Mouse (Mus musculus) forebrain, postnatal 0 days (tissue): ENCODE data around the gene H1fnt. TPM values are rescaled to one million over a fixed set of nuclear protein-coding genes. Genes with fewer than 3 reads are reported as not detected.

Experiments
- ATAC-seq: fragments of 200-750 bp; cut with Nextera tagmentation; 2 replicates; pipeline ENCODE4 v1.8.0; 2017; ENCODE audit warnings: mild to moderate bottlenecking, moderate library complexity
- DNase-seq: peaks from one replicate; pipeline ENCODE4 v3.0.0-alpha.2; 2015
- H3K27ac ChIP-seq: fragments of 300-500 bp; sonication (generic); 2 replicates; pipeline ENCODE4 v1.5.1; 2014; ENCODE audit warnings: low read depth, mild to moderate bottlenecking, antibody characterized with exemption, low read length, moderate library complexity, mixed read lengths
- H3K27me3 ChIP-seq: fragments of 300-500 bp; sonication (generic); 2 replicates; pipeline ENCODE4 v1.6.1; 2014; ENCODE audit warnings: mild to moderate bottlenecking, low read length, mixed read lengths; ENCODE audit not compliant: insufficient read depth
- H3K36me3 ChIP-seq: fragments of 300-500 bp; sonication (generic); 2 replicates; pipeline ENCODE4 v1.6.1; 2014; ENCODE audit warnings: mild to moderate bottlenecking, moderate library complexity; ENCODE audit not compliant: insufficient read depth
- H3K4me1 ChIP-seq: fragments of 300-500 bp; sonication (generic); 2 replicates; pipeline ENCODE4 v1.6.1; 2014; ENCODE audit warnings: antibody characterized with exemption; ENCODE audit not compliant: insufficient read depth
- H3K4me2 ChIP-seq: fragments of 300-500 bp; sonication (generic); 2 replicates; pipeline ENCODE4 v1.6.1; 2014; ENCODE audit warnings: low read depth, mild to moderate bottlenecking, moderate library complexity
- H3K4me3 ChIP-seq: fragments of 300-500 bp; sonication (generic); 2 replicates; pipeline ENCODE4 v1.5.1; 2014; ENCODE audit warnings: low read depth, low read length, mixed read lengths
- H3K9ac ChIP-seq: fragments of 300-500 bp; sonication (generic); 2 replicates; pipeline ENCODE4 v1.6.1; 2014; ENCODE audit warnings: mild to moderate bottlenecking
- H3K9me3 ChIP-seq: fragments of 300-500 bp; sonication (generic); 2 replicates; pipeline ENCODE4 v1.6.1; 2016; ENCODE audit warnings: low read length
- CTCF ChIP-seq: sonication (generic); IDR thresholded peaks from 2 replicates; pipeline ENCODE4 v1.5.1; 2016; ENCODE audit warnings: antibody characterized with exemption, control low read depth, low read depth
- WGBS: fragments of 180-500 bp; shearing (Covaris S2); extraction: QIAGEN DNeasy Blood & Tissue Kit; methylation state at CpG from one replicate; pipeline ENCODE4 v1.1.7; 2014; 5-methylcytosine and 5-hydroxymethylcytosine counted together
- polyA plus RNA-seq: library from polyadenylated mRNA; unstranded; fragments of >200 nt; fragmentation: Nextera tagmentation; extraction: Ambion mirVana; gene quantifications from 2 replicates; pipeline ENCODE4 v1.2.1, GENCODE M21; 2015
- total RNA-seq: library from RNA; depleted of rRNA; stranded (reverse); fragments of >200 nt; gene quantifications from 2 replicates; pipeline ENCODE4 v1.2.3, GENCODE M21; 2014; rRNA removed

H1fnt gene
- total and polyA plus RNA-seq, 2 experiments from 2014 or later = not detected

DNA sequence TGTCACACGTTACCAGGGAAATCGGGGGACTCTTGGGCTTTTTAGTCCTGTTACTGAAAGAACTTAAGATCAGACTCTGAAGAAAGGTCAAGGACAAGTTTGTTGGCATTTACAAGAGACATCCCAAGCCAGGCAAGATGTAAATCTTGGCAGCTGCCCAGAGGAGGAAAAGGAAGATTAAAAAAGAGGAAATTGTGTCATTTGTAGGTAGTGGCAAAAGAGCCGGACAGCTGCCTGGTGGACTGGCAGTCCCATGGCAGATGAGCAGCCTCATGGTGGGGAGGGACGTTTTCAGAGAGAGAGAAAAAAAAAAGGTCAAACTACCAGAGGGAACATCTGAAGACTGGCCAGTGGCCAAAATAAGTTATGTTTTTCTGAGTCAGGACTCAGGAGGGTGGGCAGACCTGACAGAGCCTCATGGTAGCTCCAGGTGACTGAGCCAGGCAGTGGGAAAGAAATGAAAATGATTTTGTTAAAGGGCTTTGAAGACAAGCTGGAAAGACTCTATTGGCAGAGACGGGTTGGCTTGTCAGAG lies 43.7 kb downstream of the H1fnt start:
- no peaks in the 10 kb centered on the region for H3K27me3 ChIP-seq
- H3K9me3 ChIP-seq = no peaks in the 10 kb centered on the region
- 79% methylated on average over 5 of the region's 5 CpGs for WGBS
- no peak overlapping the region for H3K4me3 ChIP-seq
- TF ChIP-seq CTCF = no peak
- H3K27ac ChIP-seq = no peak overlapping the region
- no peak overlapping the region for H3K9ac ChIP-seq
- DNase-seq (no peak), ATAC-seq (no peak)
- no peak overlapping the region for H3K4me2 ChIP-seq
- no peaks in the 10 kb centered on the region for H3K4me1 ChIP-seq
- H3K36me3 ChIP-seq = no peaks in the 10 kb centered on the region

DNA sequence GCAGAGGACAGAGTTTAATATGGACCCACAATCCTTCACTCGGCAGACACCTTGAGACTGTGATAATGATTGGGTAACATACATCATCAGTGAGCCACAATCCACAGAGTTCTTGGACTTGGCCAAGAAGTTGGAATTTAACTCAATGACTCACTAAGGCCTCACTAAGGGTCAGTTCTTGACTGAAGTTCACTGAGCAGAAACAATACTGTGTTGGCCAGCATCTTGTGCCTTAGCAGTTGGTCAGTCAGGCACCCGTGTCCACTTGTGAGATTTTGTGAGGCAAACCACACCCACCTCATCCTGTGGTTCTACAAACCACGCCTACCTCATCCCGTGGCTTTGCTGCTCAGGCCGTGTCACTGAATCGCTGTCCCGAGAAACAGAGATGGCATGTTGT lies 47.4 kb downstream of the H1fnt start:
- ATAC-seq (no peak), DNase-seq (no peak)
- no peak for TF ChIP-seq CTCF
- WGBS = 84% methylated on average over 7 of the region's 7 CpGs
- Histone ChIP-seq H3K9me3 (no peaks in the 10 kb centered on the region), H3K4me2 (no peak overlapping the region), H3K27me3 (no peaks in the 10 kb centered on the region), H3K36me3 (no peaks in the 10 kb centered on the region), H3K9ac (no peak overlapping the region), H3K27ac (no peak overlapping the region), H3K4me3 (no peak overlapping the region), H3K4me1 (no peaks in the 10 kb centered on the region)

Other genes with a start within 250 kb of the H1fnt start
- 90.1 and 91.9 TPM in 2 replicates for gene Pfkm, start 164.7 kb downstream of the H1fnt start, total RNA-seq
- gene Pfkm, start 164.7 kb downstream of the H1fnt start, polyA plus RNA-seq = 76.4 and 86.3 TPM in 2 replicates
- 13.6 and 19.8 TPM in 2 replicates for gene Senp1, start 163.5 kb downstream of the H1fnt start, total RNA-seq
- 8.5 and 12.2 TPM in 2 replicates for gene Senp1, start 163.5 kb downstream of the H1fnt start, polyA plus RNA-seq
- gene Asb8, start 91.7 kb downstream of the H1fnt start, total RNA-seq = 46.3 and 56.9 TPM in 2 replicates
- gene Asb8, start 91.7 kb downstream of the H1fnt start, polyA plus RNA-seq = 36.5 and 46.8 TPM in 2 replicates
- gene Ccdc184, start 90.1 kb downstream of the H1fnt start, total RNA-seq = 50.7 and 66.0 TPM in 2 replicates
- gene Ccdc184, start 90.1 kb downstream of the H1fnt start, polyA plus RNA-seq = 56.3 and 68.9 TPM in 2 replicates
- gene Olfr288, start 61.8 kb downstream of the H1fnt start, total RNA-seq = not detected in 2 replicates
- 0.10 TPM in 1 of 2 replicates, not detected in the other for gene Olfr288, start 61.8 kb downstream of the H1fnt start, polyA plus RNA-seq
- 0.08 and 0.29 TPM in 2 replicates for gene Gm44579, start 36.3 kb downstream of the H1fnt start, total RNA-seq
- 0.15 TPM in 1 of 2 replicates, not detected in the other for gene Gm44579, start 36.3 kb downstream of the H1fnt start, polyA plus RNA-seq
- 0.15 and 0.24 TPM in 2 replicates for gene Olfr287, start 36.2 kb downstream of the H1fnt start, total RNA-seq
- 0.25 and 0.45 TPM in 2 replicates for gene Olfr287, start 36.2 kb downstream of the H1fnt start, polyA plus RNA-seq
- not detected in 2 replicates for gene Olfr286, start 22.8 kb downstream of the H1fnt start, total RNA-seq
- not detected in 2 replicates for gene Olfr286, start 22.8 kb downstream of the H1fnt start, polyA plus RNA-seq
- 11.4 and 14.8 TPM in 2 replicates for gene Zfp641, start 38.9 kb upstream of the H1fnt start, total RNA-seq
- gene Zfp641, start 38.9 kb upstream of the H1fnt start, polyA plus RNA-seq = 3.8 and 6.6 TPM in 2 replicates
- not detected in 2 replicates for gene Olfr285, start 60.1 kb upstream of the H1fnt start, total RNA-seq
- not detected in 2 replicates for gene Olfr285, start 60.1 kb upstream of the H1fnt start, polyA plus RNA-seq
- gene Olfr284, start 83.7 kb upstream of the H1fnt start, total RNA-seq = 0.81 TPM in 1 of 2 replicates, not detected in the other
- not detected in 2 replicates for gene Olfr284, start 83.7 kb upstream of the H1fnt start, polyA plus RNA-seq
- gene Olfr283, start 123.7 kb upstream of the H1fnt start, total RNA-seq = not detected in 2 replicates
- not detected in 2 replicates for gene Olfr283, start 123.7 kb upstream of the H1fnt start, polyA plus RNA-seq
- not detected in 2 replicates for gene Olfr282, start 173.9 kb upstream of the H1fnt start, total RNA-seq
- not detected in 2 replicates for gene Olfr282, start 173.9 kb upstream of the H1fnt start, polyA plus RNA-seq
- gene Olfr281, start 195.3 kb upstream of the H1fnt start, total RNA-seq = not detected in 2 replicates
- gene Olfr281, start 195.3 kb upstream of the H1fnt start, polyA plus RNA-seq = not detected in 2 replicates
- gene OR5BS1P, start 212.6 kb upstream of the H1fnt start, total RNA-seq = not detected in 2 replicates
- gene OR5BS1P, start 212.6 kb upstream of the H1fnt start, polyA plus RNA-seq = not detected in 2 replicates
- not detected in 2 replicates for gene Lalba, start 225.4 kb upstream of the H1fnt start, total RNA-seq
- gene Lalba, start 225.4 kb upstream of the H1fnt start, polyA plus RNA-seq = not detected in 2 replicates
- not detected in 2 replicates for gene Olfr279, start 235.1 kb upstream of the H1fnt start, total RNA-seq
- gene Olfr279, start 235.1 kb upstream of the H1fnt start, polyA plus RNA-seq = not detected in 2 replicates